Mouse (Mus musculus) NIH3T3 (cell line): ENCODE measurements around the gene Zfp354c.
A peak's percentile ranks its signal among the peaks of the same experiment; 100 is the strongest.

Experiments
- DNase-seq: peaks from one replicate; pipeline ENCODE4 v3.0.0-alpha.2; 2012; ENCODE audit warnings: low read depth

Gene Zfp354c

GRCm38 (mm10) chr11:50827010-50827953, at the start of gene Zfp354c:
TSS of gene Zfp354c (minus strand) at chr11:50827724.
- DNase-seq: peak; percentile 89

GRCm38 (mm10) chr11:50850989-50851601, 23.6 kb upstream of the Zfp354c start:
- DNase-seq: no peak

GRCm38 (mm10) chr11:50850177-50850735, 22.7 kb upstream of the Zfp354c start, which contains the start of gene Grm6:
TSS of gene Grm6 (plus strand) at chr11:50850685.
- DNase-seq: no peak

- no peak for DNase-seq
Observed at GRCm38 (mm10) chr11:50849310-50849709, 21.8 kb upstream of the Zfp354c start.

GRCm38 (mm10) chr11:50848520-50849137, 21.1 kb upstream of the Zfp354c start:
- DNase-seq: no peak

DNA sequence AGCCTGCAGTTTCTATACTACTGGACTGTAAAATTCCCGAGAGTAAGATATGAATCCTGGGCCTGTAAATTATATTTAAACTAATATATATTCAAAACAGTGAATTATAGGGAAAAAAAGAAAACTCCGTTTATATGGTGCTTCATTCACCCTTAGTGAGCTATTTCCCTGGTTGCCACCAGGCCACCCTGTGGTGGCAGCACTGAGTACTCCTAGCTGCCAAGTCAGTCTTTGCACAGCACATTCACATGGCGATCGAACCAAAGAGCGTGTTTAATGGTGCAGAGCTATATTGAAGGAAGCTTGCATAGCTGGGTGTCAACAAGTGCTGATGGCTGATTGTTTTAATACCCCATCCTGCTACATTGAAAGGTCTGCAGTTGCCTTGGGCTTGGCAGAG, 19.5 kb upstream of the Zfp354c start:
- DNase-seq: peak; percentile 15

DNA sequence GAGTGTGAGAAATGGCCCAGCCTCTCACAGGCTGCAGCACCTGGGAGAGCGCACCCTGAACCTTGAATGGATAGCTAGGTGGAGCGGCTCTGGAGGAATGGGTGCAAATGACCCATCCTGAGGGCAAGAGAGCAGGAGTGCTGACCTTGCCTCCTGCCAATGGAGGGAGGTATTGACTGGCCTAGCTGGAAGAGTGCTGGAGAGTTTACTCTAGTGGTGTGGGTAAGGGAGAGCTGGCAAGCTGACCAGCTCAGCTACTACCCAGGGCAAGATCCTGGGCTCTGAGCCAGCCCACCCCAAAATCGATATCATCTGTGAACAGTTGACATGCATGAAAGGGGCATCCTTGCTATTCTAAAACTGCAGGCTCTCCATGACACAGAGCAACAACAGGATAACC, 18.4 kb upstream of the Zfp354c start:
- DNase-seq: no peak

GRCm38 (mm10) chr11:50841023-50841735, 13.7 kb upstream of the Zfp354c start, which contains the start of gene Zfp879:
TSS of gene Zfp879 (minus strand) at chr11:50841552.
- peak; percentile 30 for DNase-seq

GRCm38 (mm10) chr11:50835727-50836126, 8.2 kb upstream of the Zfp354c start:
- peak; percentile 9 for DNase-seq

DNA sequence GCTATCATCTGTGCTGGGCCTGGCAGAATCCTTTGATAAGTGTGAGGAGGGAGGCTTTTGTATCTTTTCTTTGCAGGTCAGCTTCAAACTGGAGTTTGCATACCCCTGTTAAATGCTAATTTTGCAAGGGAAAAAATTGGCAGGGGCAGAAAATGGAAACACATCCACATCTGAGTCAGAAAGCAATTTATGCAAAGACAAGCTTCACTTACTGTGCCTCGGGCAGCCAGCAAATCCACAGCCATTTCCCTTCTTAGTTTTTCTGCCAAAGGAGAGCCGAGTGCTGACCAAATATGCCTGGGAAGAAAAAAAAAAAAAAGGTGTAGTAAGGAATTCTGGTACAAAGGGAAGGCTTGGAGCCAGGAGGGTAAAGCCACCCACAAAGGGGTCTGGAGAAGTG, 1.3 kb downstream of the Zfp354c start:
- peak; percentile 60 for DNase-seq

- no peak for DNase-seq
Observed at GRCm38 (mm10) chr11:50814233-50814632, 13.3 kb downstream of the Zfp354c start.

GRCm38 (mm10) chr11:50798836-50799235, 28.7 kb downstream of the Zfp354c start:
- no peak for DNase-seq

DNA sequence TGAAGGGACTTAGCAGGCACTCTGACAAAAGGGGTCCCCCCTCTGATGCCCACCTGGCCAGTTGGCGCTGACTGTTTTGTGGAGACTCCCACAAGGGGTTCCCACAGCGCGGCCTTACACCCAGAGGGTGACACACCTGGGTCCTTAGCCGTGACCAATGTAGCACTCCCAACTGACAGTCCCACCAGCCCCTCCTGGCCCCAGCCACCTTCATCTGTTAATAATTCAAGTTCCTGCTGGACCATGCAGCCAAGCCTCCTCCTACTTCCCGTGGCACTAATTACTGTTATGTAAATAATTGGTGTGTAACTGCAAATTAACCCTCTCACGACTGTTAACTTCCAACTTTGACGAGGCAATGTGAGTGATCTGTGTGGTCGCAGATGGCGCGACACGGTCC, 29.9 kb downstream of the Zfp354c start:
- no peak for DNase-seq

DNA sequence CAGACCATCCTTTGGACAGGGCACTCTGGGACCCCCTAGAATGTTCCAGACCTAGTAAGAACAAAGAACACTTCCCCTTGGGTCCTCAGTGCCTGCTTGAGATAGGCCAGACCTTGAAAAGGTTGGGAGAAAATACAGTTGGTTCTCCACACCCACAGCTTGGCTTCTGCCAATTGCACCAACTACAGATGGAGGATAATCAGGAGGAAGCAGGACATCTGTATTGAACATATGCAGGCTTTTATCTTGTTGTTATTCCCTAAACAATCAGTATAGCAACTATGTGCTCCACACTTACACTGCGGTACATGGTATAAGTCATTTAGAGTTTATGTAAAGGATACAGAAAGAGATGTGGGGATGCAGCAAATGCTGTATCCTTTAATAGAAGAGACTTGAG, 56.5 kb downstream of the Zfp354c start:
- DNase-seq: no peak

- peak; percentile 95 for DNase-seq
Observed at GRCm38 (mm10) chr11:50768995-50769749, 58.4 kb downstream of the Zfp354c start.

GRCm38 (mm10) chr11:50767039-50767438, 60.5 kb downstream of the Zfp354c start:
- DNase-seq: peak; percentile 46

- DNase-seq: no peak
Observed at GRCm38 (mm10) chr11:50766461-50766860, 61.1 kb downstream of the Zfp354c start.
